Mouse (Mus musculus) lung, postnatal 25 days (tissue): ENCODE data around the gene Efcab1.
"Not testable (repeated sequence)": the region's sequence is repeated elsewhere in the genome, so short reads cannot be mapped to it uniquely, and the experiment has no call there.

Source experiments
- DNase-seq: peaks from one replicate; pipeline ENCODE4 v3.0.0; 2022; ENCODE audit warnings: low spot score

Gene Efcab1

GRCm38 (mm10) chr16:14906393-14907100 is at the start of gene Efcab1:
Gene Efcab1, plus strand, starts transcription at chr16:14906606.
- DNase-seq = peak; percentile 4

GRCm38 (mm10) chr16:14859443-14859842 is 47.0 kb upstream of the Efcab1 start:
- DNase-seq = no peak

DNA sequence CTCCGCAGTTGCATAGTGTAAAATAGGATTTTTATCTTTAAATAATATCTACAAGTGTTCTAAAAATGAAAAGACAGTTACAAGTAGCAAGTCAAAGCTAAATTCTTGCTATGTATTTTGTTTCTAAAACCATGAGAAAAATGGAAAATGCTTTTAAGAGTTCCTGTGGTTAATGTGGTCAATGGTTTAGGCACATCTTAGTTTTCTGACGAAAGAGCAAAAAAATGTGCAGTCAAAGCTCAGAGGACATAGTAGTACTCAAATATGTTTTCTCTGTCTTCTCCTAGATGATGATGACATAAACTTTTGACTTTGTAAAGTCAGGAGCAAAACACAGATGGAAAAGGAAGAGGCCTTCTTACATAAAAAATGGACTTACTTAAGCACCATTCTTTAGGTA is 21.5 kb upstream of the Efcab1 start:
- DNase-seq = no peak

DNA sequence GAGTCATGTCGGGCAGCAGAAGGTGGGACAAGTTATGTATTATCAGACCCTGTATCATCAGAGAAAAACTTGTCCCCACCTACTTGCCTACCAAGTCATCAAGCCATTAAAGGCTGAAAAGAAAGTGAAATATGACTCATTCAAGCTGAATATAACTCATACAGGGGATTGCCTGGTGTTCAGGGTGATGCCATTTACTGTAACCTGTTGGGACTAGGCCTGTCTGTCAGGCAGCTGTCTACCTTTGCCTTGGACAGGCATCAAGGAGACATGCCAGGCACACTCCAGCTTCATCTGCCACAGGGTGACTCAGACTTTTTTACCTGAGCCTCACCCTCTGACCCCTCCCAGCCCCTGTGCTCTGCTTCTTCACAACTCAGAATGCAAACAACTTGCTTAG is 21.0 kb upstream of the Efcab1 start:
- no peak for DNase-seq

DNA sequence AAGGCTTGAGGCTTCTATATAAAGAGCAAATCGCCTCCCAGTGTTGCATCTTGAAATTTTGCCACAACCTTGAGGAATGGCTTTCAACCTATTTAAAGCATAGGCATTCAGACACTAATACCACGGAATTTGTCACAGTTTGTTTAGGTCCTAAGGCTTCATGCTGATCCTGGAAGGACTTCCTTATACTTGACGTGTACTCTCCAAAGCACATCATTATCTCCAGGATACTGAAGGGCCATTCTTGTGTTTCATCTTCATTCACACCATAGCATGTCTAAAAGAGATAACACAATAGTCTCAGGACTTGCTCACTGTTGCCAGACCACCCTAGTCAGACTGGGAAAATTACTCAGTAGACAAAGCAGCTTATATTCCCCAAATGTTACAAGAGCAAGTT is 13.9 kb upstream of the Efcab1 start:
- DNase-seq = no peak

DNA sequence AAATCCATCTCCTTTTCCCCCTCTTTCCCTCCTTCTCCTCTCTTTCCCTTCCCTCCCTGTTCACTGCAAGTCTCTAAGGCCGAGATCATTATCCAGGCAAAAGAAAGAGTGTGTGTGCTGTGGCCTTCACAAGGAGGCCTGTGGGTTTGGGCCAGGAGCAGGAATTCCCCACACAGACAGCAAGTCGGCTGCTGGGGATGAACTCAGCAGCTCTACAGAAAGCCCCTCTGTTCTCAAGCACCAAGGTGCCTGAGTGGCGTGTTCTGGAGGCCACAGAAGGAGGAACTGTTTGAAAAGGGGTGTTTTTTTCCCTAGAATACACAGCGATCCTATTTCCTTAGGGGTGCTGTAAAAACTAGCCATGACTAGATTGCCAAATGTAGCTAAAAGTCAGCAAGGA is 12.5 kb upstream of the Efcab1 start:
- DNase-seq = no peak

- DNase-seq = no peak
Observed at GRCm38 (mm10) chr16:14894713-14895112, 11.7 kb upstream of the Efcab1 start.

GRCm38 (mm10) chr16:14895543-14895942 is 10.9 kb upstream of the Efcab1 start:
- no peak for DNase-seq

- DNase-seq = not testable (repeated sequence)
Observed at GRCm38 (mm10) chr16:14930711-14931110, 24.3 kb downstream of the Efcab1 start.

DNA sequence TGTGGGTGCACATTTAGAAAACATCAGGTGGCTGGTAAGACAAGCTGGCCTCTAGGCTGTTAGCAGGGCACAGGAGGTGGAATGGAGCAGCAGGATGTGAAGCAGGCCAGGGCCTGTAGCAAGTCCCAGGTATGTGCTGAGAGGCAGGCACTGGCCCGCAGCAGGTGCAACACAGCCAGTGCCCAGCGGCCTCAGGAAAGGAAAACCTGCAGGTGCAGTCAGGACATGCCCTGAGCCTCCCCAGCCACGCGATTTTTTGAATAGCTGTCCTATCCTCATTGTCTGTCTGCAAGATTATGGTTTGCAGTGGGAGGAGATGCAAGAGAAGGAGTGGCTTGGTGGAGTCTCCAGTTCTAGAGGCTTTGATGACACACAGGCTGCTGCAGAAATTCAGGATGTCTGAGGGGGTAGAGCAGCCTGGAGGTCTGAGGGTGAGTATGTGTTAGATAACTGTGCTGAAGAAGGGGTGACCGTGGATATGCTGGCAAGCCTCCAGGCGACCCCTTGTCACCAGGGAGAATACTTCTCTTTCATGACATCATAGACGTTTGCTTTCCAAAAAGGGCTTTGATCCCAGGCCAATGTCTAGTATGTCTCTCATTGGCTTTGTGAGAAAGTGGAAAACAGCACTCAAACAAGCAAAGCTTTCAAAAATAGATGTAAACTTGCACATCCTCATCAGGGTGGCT is 30.2 kb downstream of the Efcab1 start:
- DNase-seq = peak; percentile 31

GRCm38 (mm10) chr16:14939552-14939951 is 33.1 kb downstream of the Efcab1 start:
- DNase-seq = no peak

DNA sequence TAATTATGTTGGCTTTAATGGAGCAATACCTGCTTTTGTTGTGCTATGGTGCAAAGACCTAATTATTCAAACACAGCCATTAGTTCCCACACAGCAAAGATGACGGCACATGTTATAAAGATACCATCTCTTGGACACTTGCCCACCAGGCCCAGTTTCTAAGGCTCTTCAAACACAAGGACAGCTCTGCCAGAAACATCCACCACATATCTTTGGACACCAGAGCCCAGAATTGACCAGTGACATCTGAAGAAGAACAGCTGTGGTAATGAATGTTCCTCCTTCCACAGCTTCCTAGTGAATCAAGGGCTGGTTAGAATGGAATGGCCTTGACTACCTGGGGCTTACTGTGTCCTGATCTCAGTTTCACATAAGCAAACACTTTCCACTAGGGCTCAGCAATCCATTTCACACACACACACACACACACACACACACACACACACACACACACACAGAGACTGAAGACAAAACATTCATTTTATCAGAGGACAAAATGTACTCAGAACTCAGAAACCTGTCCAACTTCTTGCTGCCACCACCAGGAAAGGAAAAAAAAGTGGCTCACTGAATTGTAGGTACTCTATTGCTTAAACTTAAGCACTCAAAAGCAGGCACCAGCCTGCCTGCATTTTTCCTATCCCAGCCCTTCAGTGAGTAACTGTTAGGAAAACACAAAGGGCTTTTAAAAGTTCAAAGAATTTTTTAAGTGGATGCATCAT is 33.7 kb downstream of the Efcab1 start:
- peak; percentile 55 for DNase-seq

DNA sequence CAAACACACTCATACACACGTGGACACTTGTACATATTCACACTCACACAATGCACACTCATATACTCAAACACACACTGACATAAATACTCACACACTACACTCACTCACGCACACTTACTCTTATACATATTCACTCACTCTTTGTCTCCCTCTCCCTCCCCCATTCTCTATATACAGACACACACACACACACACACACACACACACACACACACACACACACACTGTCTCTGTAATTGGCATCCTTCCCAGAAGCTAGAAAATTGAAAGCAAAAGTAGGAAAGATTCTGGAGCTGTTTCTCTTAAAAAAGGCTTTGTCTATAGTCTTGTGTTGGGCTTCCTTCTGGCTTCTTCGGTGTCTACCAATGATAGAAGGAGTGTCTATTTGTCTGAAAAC is 34.5 kb downstream of the Efcab1 start:
- no peak for DNase-seq

GRCm38 (mm10) chr16:14943530-14943929 is 37.1 kb downstream of the Efcab1 start:
- no peak for DNase-seq

GRCm38 (mm10) chr16:14947561-14947960 is 41.2 kb downstream of the Efcab1 start:
- DNase-seq = not testable (repeated sequence)

- no peak for DNase-seq
Observed at GRCm38 (mm10) chr16:14951894-14952293, 45.5 kb downstream of the Efcab1 start.

GRCm38 (mm10) chr16:14959743-14960142 is 53.3 kb downstream of the Efcab1 start:
- no peak for DNase-seq

DNA sequence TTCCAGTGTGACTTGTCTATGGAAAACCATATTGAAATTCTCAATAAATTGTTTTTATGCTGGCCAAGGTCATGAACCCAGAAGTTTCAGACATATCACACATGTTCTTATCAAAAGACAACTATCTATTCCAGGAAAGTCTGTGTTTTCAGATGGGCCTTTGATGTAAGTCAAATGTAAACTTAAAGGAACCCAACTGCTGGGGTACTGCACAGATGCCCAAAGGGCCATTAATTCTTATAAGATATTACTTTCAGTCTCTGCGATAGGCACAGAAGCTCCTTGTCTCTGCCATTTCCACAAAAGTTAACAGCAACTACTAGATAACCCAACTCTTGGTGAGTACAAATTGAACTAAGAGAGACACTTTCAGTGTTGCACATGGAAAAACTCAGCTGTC is 67.3 kb downstream of the Efcab1 start:
- no peak for DNase-seq

- DNase-seq = no peak
Observed at GRCm38 (mm10) chr16:14979228-14979627, 72.8 kb downstream of the Efcab1 start.

DNA sequence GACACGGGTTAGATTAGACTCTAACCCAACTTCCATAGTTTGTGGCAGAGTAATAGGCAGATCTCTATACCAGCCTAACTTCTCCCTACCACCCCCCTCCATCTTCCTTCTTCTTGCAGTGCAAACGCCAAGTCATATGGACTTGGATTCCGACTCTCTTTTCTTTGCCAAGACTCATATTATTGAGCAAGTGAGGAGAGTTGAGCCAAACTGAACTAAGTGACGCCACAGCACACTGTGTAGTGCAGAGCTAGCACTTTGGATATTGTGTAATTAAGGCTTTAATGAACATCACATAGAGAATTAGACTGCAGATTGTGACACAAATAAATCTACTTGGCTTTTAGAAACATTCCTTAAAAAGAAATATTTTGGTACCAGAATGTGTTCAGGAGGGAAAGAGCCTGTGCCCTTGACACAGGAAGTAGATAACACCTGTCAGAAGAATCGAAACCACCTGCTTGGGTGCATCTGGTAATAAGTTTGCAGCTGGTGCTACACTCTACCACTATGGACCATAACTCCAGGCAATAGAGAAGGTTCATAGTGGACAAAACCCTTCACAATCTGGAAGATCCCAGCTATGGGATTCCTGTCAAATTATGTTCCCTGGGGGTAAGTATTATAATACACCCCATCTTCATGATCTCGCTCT is 83.3 kb downstream of the Efcab1 start:
- peak; percentile 4 for DNase-seq

GRCm38 (mm10) chr16:14991001-14991400 is 84.6 kb downstream of the Efcab1 start:
- no peak for DNase-seq

DNA sequence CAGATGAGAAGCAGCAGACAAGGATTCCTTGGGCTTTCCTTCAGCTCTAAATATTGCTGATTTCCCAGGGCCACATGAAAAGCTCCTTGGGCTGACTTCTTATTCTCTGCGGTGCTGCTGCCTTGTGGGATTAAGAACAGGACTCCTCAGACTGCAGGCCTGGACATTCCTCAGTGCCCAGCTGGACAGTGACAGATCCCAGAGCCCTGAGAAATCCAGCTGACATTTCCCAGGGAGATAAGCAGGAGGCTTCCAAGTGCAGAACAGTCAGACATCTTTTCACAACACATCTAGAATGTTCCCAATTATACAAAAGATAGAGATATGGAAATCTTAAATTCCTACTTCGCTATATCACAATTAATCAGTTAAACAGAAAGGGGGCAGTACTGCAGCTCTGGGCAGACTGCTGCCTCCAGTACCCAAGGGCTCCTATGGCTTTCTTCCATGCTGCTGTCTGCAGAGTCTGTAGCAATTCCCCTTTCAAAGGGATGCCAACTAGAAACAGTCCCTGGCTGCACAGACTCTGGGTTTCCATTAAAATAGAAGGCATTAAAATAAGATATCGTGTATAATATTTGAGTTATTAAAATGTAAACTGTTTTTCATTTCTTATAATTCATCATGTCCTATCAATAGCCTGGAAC is 86.2 kb downstream of the Efcab1 start:
- no peak for DNase-seq
